Mouse (Mus musculus): ENCODE data around the gene Gm21748.
"Not testable (repeated sequence)": the region's sequence is repeated elsewhere in the genome, so short reads cannot be mapped to it uniquely, and the experiment has no call there.

Gm21748 gene

GRCm38 (mm10) chrY:90839077-90839476, at the start of gene Gm21748:
Gm21748 (minus strand) TSS chrY:90839177.
- not testable (repeated sequence) for DNase-seq (ENCODE audit: low spot score in 2 of 2)
